Mouse (Mus musculus) gastrocnemius, postnatal 14 days (tissue): Measurements from ENCODE around the gene Nrp2. TPM values are rescaled to one million over a fixed set of nuclear protein-coding genes. Genes with fewer than 3 reads are reported as not detected.

Experiments
- DNase-seq: peaks from one replicate; pipeline ENCODE4 v3.0.0; 2021; ENCODE audit warnings: mixed read lengths
- intact Hi-C: fragments of 180-260 bp; cut with DNase I; formaldehyde crosslinking; loops from one replicate; pipeline ENCODE4 v1.15.1; 2025; ENCODE audit warnings: low total_unique reads
- total RNA-seq, 2 experiments: library from RNA; stranded (reverse); gene quantifications; 2 replicates each; pipeline ENCODE4 v1.2.3; 2021

Gene Nrp2
- total RNA-seq, 2 experiments from 2014 or later: 13.3 to 14.2 TPM

GRCm38 (mm10) chr1:62702743-62703142, 342 bp upstream of the Nrp2 start:
- intact Hi-C loops: loop anchor here (10.0 kb wide), 1 partner anchor 778 kb away; no protein-coding TSS in a partner anchor
- no peak for DNase-seq

GRCm38 (mm10) chr1:62704117-62704888, 1.2 kb downstream of the Nrp2 start:
- intact Hi-C loops: loop anchor here (10.0 kb wide), 1 partner anchor 780 kb away; no protein-coding TSS in a partner anchor
- DNase-seq: no peak

GRCm38 (mm10) chr1:62704889-62705516, 1.9 kb downstream of the Nrp2 start:
- intact Hi-C loops: loop anchor here (10.0 kb wide), 1 partner anchor 780 kb away; no protein-coding TSS in a partner anchor

GRCm38 (mm10) chr1:62705517-62705981, 2.5 kb downstream of the Nrp2 start:
- DNase-seq: no peak
- intact Hi-C loops: loop anchor here (10.0 kb wide), 1 partner anchor 781 kb away; no protein-coding TSS in a partner anchor

More at GRCm38 (mm10) chr1:62704889-62705516, 1.9 kb downstream of the Nrp2 start:
- DNase-seq: no peak

GRCm38 (mm10) chr1:62706085-62707021, 3.3 kb downstream of the Nrp2 start:
- intact Hi-C loops: loop anchor here (10.0 kb wide), 1 partner anchor 782 kb away; no protein-coding TSS in a partner anchor
- DNase-seq: peak; percentile 50

- intact Hi-C loops: loop anchor here (10.0 kb wide), 1 partner anchor 783 kb away; no protein-coding TSS in a partner anchor
- peak; percentile 71 for DNase-seq
Observed at GRCm38 (mm10) chr1:62707101-62707912, 4.2 kb downstream of the Nrp2 start.

GRCm38 (mm10) chr1:62707913-62708860, 5.1 kb downstream of the Nrp2 start:
- DNase-seq: no peak
- intact Hi-C loops: loop anchor here (10.0 kb wide), 1 partner anchor 783 kb away; no protein-coding TSS in a partner anchor

- intact Hi-C loops: loop anchor here (10.0 kb wide), 1 partner anchor 785 kb away; no protein-coding TSS in a partner anchor
- DNase-seq: no peak
Observed at GRCm38 (mm10) chr1:62709770-62710335, 6.8 kb downstream of the Nrp2 start.

- intact Hi-C loops: no loop called here
- no peak for DNase-seq
Observed at GRCm38 (mm10) chr1:62713021-62713676, 10.1 kb downstream of the Nrp2 start.

GRCm38 (mm10) chr1:62715004-62715403, 11.9 kb downstream of the Nrp2 start:
- intact Hi-C loops: no loop called here
- no peak for DNase-seq

GRCm38 (mm10) chr1:62715692-62716091, 12.6 kb downstream of the Nrp2 start:
- intact Hi-C loops: no loop called here
- no peak for DNase-seq

- DNase-seq: no peak
- intact Hi-C loops: no loop called here
Observed at GRCm38 (mm10) chr1:62716836-62717478, 13.9 kb downstream of the Nrp2 start.

GRCm38 (mm10) chr1:62717552-62718236, 14.6 kb downstream of the Nrp2 start:
- DNase-seq: no peak
- intact Hi-C loops: no loop called here

GRCm38 (mm10) chr1:62718237-62718571, 15.1 kb downstream of the Nrp2 start:
- no peak for DNase-seq
- intact Hi-C loops: no loop called here

- intact Hi-C loops: no loop called here
- no peak for DNase-seq
Observed at GRCm38 (mm10) chr1:62718750-62719149, 15.7 kb downstream of the Nrp2 start.

- intact Hi-C loops: no loop called here
- DNase-seq: no peak
Observed at GRCm38 (mm10) chr1:62719770-62720169, 16.7 kb downstream of the Nrp2 start.
